Mouse (Mus musculus): ENCODE results near the gene Ufsp1. TPM values are rescaled to one million over a fixed set of nuclear protein-coding genes. Genes with fewer than 3 reads are reported as not detected.

Ufsp1 gene
- total and polyA plus RNA-seq, 3 experiments, result 6.9 to 16.1 TPM; not detected in 1

GRCm38 (mm10) chr5:137317361-137317760 is 22.9 kb downstream of the Ufsp1 start (continued):
- no peak; the same call in none of the 2 replicates for TF ChIP-seq MAZ (IDR thresholded peaks at IDR 0.05; ENCODE audit: low read depth, low read length)
- no peak for TF ChIP-seq USF1 (IDR thresholded peaks at IDR 0.05; ENCODE audit: low read depth, low read length)
- no peak for TF ChIP-seq E2F4 (IDR thresholded peaks at IDR 0.05; ENCODE audit: borderline replicate concordance, low read depth, low read length)
- TF ChIP-seq ELF1 (IDR thresholded peaks at IDR 0.05; ENCODE audit: low read depth, low read length), result 0 out of 2 replicates have a peak, but pooled peaks have one; percentile 46
- TF ChIP-seq TCF12 (IDR thresholded peaks at IDR 0.05; ENCODE audit: low read depth, low read length), result peak; percentile 85
- TF ChIP-seq POLR2AphosphoS5 (IDR thresholded peaks at IDR 0.05; ENCODE audit: borderline replicate concordance, low read depth, low read length), result no peak
- peak; percentile 93 for TF ChIP-seq GATA1 (IDR thresholded peaks at IDR 0.05; ENCODE audit: low read depth, low read length)
- TF ChIP-seq ZC3H11A (IDR thresholded peaks at IDR 0.05; ENCODE audit: low read depth, low read length), result no peak
- TF ChIP-seq POLR2AphosphoS2 (IDR thresholded peaks at IDR 0.05; ENCODE audit: low read length), result peak; percentile 42; the same call in 1 of the 2 replicates
- TF ChIP-seq UBTF (IDR thresholded peaks at IDR 0.05; ENCODE audit: borderline replicate concordance, insufficient read depth, low read depth, low read length), result no peak
- no peak; the same call in 1 of the 2 replicates for TF ChIP-seq MAX (IDR thresholded peaks at IDR 0.05; ENCODE audit: low read length)
- TF ChIP-seq MEF2A (IDR thresholded peaks at IDR 0.05; ENCODE audit: extremely low read depth, insufficient replicate concordance, low read depth, low read length, poor library complexity, severe bottlenecking), result 0 out of 2 replicates have a peak, but pooled peaks have one; percentile 36
- TF ChIP-seq SMC3 (IDR thresholded peaks at IDR 0.05; ENCODE audit: low read depth, low read length), result no peak
- no peak for TF ChIP-seq POLR2A (IDR thresholded peaks at IDR 0.05; ENCODE audit: control insufficient read depth in 1 of 2, insufficient read depth in 1 of 2, low read depth in 1 of 2, low read length in 2 of 2, poor library complexity in 1 of 2)
- no peak for TF ChIP-seq RAD21 (IDR thresholded peaks at IDR 0.05; ENCODE audit: low read depth, low read length)

- Histone ChIP-seq H3K36me3 (ENCODE audit: control insufficient read depth in 1 of 2, insufficient read depth in 2 of 2, low read length in 2 of 2) (peaks cover 0 to 13% of the 10 kb centered on the region in 2 experiments; a peak in 3 of 4 replicates), H3K4me1 (ENCODE audit: control insufficient read depth in 1 of 2, insufficient read depth in 2 of 2, low read length in 2 of 2) (peaks cover 16 to 17% of the 10 kb centered on the region in 2 experiments), H3K79me2 (ENCODE audit: control insufficient read depth, insufficient read depth, low read length, poor library complexity) (no peaks in the 10 kb centered on the region), H3K27ac (ENCODE audit: control insufficient read depth, low read depth, low read length) (no peak overlapping the region), H3K9me3 (replicated peaks; ENCODE audit: insufficient read depth, low read length) (no peaks in the 10 kb centered on the region), H3K4me3 (ENCODE audit: control insufficient read depth in 1 of 2, insufficient read depth in 1 of 2, low read depth in 2 of 2, low read length in 2 of 2) (no peak overlapping the region), H3K9ac (ENCODE audit: control insufficient read depth, low read depth, low read length, poor library complexity, severe bottlenecking) (no peak overlapping the region), H3K27me3 (ENCODE audit: control insufficient read depth in 1 of 2, insufficient read depth in 2 of 2, low read length in 2 of 2) (no peaks in the 10 kb centered on the region)
- no peak for DNase-seq (ENCODE audit: low read depth, low spot score)
- TF ChIP-seq JUND (IDR thresholded peaks at IDR 0.05; ENCODE audit: low read depth, low read length) (no peak), TAL1 (IDR thresholded peaks at IDR 0.05; ENCODE audit: low read length) (no peak), TCF12 (IDR thresholded peaks at IDR 0.05; ENCODE audit: low read depth, low read length) (no peak), CHD1 (IDR thresholded peaks at IDR 0.05; ENCODE audit: low read depth, low read length) (no peak), E2F4 (IDR thresholded peaks at IDR 0.05; ENCODE audit: borderline replicate concordance, low read depth, low read length) (no peak), POLR2AphosphoS5 (IDR thresholded peaks at IDR 0.05; ENCODE audit: borderline replicate concordance, low read depth, low read length) (no peak), MXI1 (IDR thresholded peaks at IDR 0.05; ENCODE audit: low read depth, low read length) (no peak)
These were observed 24.1 kb downstream of the Ufsp1 start for GRCm38 (mm10) chr5:137318570-137318969.

All from MEL (cell line).